Mouse (Mus musculus): Measurements from ENCODE around the gene Foxn3. TPM values are rescaled to one million over a fixed set of nuclear protein-coding genes. Genes with fewer than 3 reads are reported as not detected.

Gene Foxn3
- polyA plus RNA-seq, 1 experiment = 61.0 TPM

- Histone ChIP-seq H3K9ac (ENCODE audit: low read depth, poor library complexity, severe bottlenecking) (no peak overlapping the region), H3K27me3 (ENCODE audit: control insufficient read depth, insufficient read depth, low read length, poor library complexity, severe bottlenecking) (no peaks in the 10 kb centered on the region), H3K36me3 (ENCODE audit: control insufficient read depth, insufficient read depth, low read length, poor library complexity, severe bottlenecking) (no peaks in the 10 kb centered on the region), H3K9me3 (replicated peaks; ENCODE audit: control insufficient read depth, insufficient read depth, low read length, poor library complexity, severe bottlenecking) (no peaks in the 10 kb centered on the region), H3K27ac (ENCODE audit: insufficient read depth, low read length) (no peak overlapping the region), H3K4me1 (ENCODE audit: control insufficient read depth, insufficient read depth, low read length) (peaks cover 7% of the 10 kb centered on the region), H3K4me3 (ENCODE audit: low read depth, low read length) (no peak overlapping the region)
- no peak for TF ChIP-seq EP300 (IDR thresholded peaks at IDR 0.05; ENCODE audit: insufficient read depth, low read depth, low read length)
- no peak for TF ChIP-seq POLR2A (IDR thresholded peaks at IDR 0.05; ENCODE audit: insufficient read depth, low read length)
- TF ChIP-seq CTCF (IDR thresholded peaks at IDR 0.05; ENCODE audit: low read depth, low read length) = no peak
These were observed 206.7 kb downstream of the Foxn3 start for GRCm38 (mm10) chr12:99356660-99357059.

GRCm38 (mm10) chr12:99353692-99354091 is 209.7 kb downstream of the Foxn3 start:
- Histone ChIP-seq H3K27me3 (ENCODE audit: control insufficient read depth, insufficient read depth, low read length, poor library complexity, severe bottlenecking) (no peaks in the 10 kb centered on the region), H3K27ac (ENCODE audit: insufficient read depth, low read length) (no peak overlapping the region), H3K4me1 (ENCODE audit: control insufficient read depth, insufficient read depth, low read length) (peaks cover 8% of the 10 kb centered on the region), H3K36me3 (ENCODE audit: control insufficient read depth, insufficient read depth, low read length, poor library complexity, severe bottlenecking) (no peaks in the 10 kb centered on the region), H3K9me3 (replicated peaks; ENCODE audit: control insufficient read depth, insufficient read depth, low read length, poor library complexity, severe bottlenecking) (no peaks in the 10 kb centered on the region), H3K4me3 (ENCODE audit: low read depth, low read length) (no peak overlapping the region), H3K9ac (ENCODE audit: low read depth, poor library complexity, severe bottlenecking) (no peak overlapping the region)
- TF ChIP-seq CTCF (IDR thresholded peaks at IDR 0.05; ENCODE audit: low read depth, low read length) (no peak), POLR2A (IDR thresholded peaks at IDR 0.05; ENCODE audit: insufficient read depth, low read length) (no peak), EP300 (IDR thresholded peaks at IDR 0.05; ENCODE audit: insufficient read depth, low read depth, low read length) (no peak)

- Histone ChIP-seq H3K36me3 (ENCODE audit: control insufficient read depth, insufficient read depth, low read length, poor library complexity, severe bottlenecking) (no peaks in the 10 kb centered on the region), H3K9ac (ENCODE audit: low read depth, poor library complexity, severe bottlenecking) (no peak overlapping the region), H3K27me3 (ENCODE audit: control insufficient read depth, insufficient read depth, low read length, poor library complexity, severe bottlenecking) (no peaks in the 10 kb centered on the region), H3K9me3 (replicated peaks; ENCODE audit: control insufficient read depth, insufficient read depth, low read length, poor library complexity, severe bottlenecking) (no peaks in the 10 kb centered on the region), H3K27ac (ENCODE audit: insufficient read depth, low read length) (no peak overlapping the region), H3K4me3 (ENCODE audit: low read depth, low read length) (peak overlapping the region; percentile 4; the same call in 1 of the 2 replicates), H3K4me1 (ENCODE audit: control insufficient read depth, insufficient read depth, low read length) (peaks cover 7% of the 10 kb centered on the region)
- TF ChIP-seq POLR2A (IDR thresholded peaks at IDR 0.05; ENCODE audit: insufficient read depth, low read length) = no peak
- TF ChIP-seq EP300 (IDR thresholded peaks at IDR 0.05; ENCODE audit: insufficient read depth, low read depth, low read length) = no peak
- TF ChIP-seq CTCF (IDR thresholded peaks at IDR 0.05; ENCODE audit: low read depth, low read length) = no peak
These were observed 210.8 kb downstream of the Foxn3 start for GRCm38 (mm10) chr12:99352583-99352982.

GRCm38 (mm10) chr12:99352136-99352535 is 211.2 kb downstream of the Foxn3 start:
- TF ChIP-seq EP300 (IDR thresholded peaks at IDR 0.05; ENCODE audit: insufficient read depth, low read depth, low read length) (no peak), POLR2A (IDR thresholded peaks at IDR 0.05; ENCODE audit: insufficient read depth, low read length) (no peak), CTCF (IDR thresholded peaks at IDR 0.05; ENCODE audit: low read depth, low read length) (no peak)
- no peaks in the 10 kb centered on the region for H3K27me3 ChIP-seq (ENCODE audit: control insufficient read depth, insufficient read depth, low read length, poor library complexity, severe bottlenecking)
- no peaks in the 10 kb centered on the region for H3K36me3 ChIP-seq (ENCODE audit: control insufficient read depth, insufficient read depth, low read length, poor library complexity, severe bottlenecking)
- H3K4me1 ChIP-seq (ENCODE audit: control insufficient read depth, insufficient read depth, low read length) = peaks cover 7% of the 10 kb centered on the region
- no peak overlapping the region for H3K4me3 ChIP-seq (ENCODE audit: low read depth, low read length)
- H3K9me3 ChIP-seq (replicated peaks; ENCODE audit: control insufficient read depth, insufficient read depth, low read length, poor library complexity, severe bottlenecking) = no peaks in the 10 kb centered on the region
- no peak overlapping the region for H3K9ac ChIP-seq (ENCODE audit: low read depth, poor library complexity, severe bottlenecking)
- no peak overlapping the region for H3K27ac ChIP-seq (ENCODE audit: insufficient read depth, low read length)

GRCm38 (mm10) chr12:99351731-99352130 is 211.7 kb downstream of the Foxn3 start:
- TF ChIP-seq EP300 (IDR thresholded peaks at IDR 0.05; ENCODE audit: insufficient read depth, low read depth, low read length) (no peak), CTCF (IDR thresholded peaks at IDR 0.05; ENCODE audit: low read depth, low read length) (no peak), POLR2A (IDR thresholded peaks at IDR 0.05; ENCODE audit: insufficient read depth, low read length) (no peak)
- Histone ChIP-seq H3K27ac (ENCODE audit: insufficient read depth, low read length) (no peak overlapping the region), H3K9ac (ENCODE audit: low read depth, poor library complexity, severe bottlenecking) (no peak overlapping the region), H3K4me1 (ENCODE audit: control insufficient read depth, insufficient read depth, low read length) (peaks cover 8% of the 10 kb centered on the region), H3K36me3 (ENCODE audit: control insufficient read depth, insufficient read depth, low read length, poor library complexity, severe bottlenecking) (no peaks in the 10 kb centered on the region), H3K9me3 (replicated peaks; ENCODE audit: control insufficient read depth, insufficient read depth, low read length, poor library complexity, severe bottlenecking) (no peaks in the 10 kb centered on the region), H3K4me3 (ENCODE audit: low read depth, low read length) (no peak overlapping the region), H3K27me3 (ENCODE audit: control insufficient read depth, insufficient read depth, low read length, poor library complexity, severe bottlenecking) (no peaks in the 10 kb centered on the region)

- Histone ChIP-seq H3K9me3 (replicated peaks; ENCODE audit: control insufficient read depth, insufficient read depth, low read length, poor library complexity, severe bottlenecking) (no peaks in the 10 kb centered on the region), H3K4me1 (ENCODE audit: control insufficient read depth, insufficient read depth, low read length) (peaks cover 17% of the 10 kb centered on the region), H3K27me3 (ENCODE audit: control insufficient read depth, insufficient read depth, low read length, poor library complexity, severe bottlenecking) (no peaks in the 10 kb centered on the region), H3K36me3 (ENCODE audit: control insufficient read depth, insufficient read depth, low read length, poor library complexity, severe bottlenecking) (no peaks in the 10 kb centered on the region), H3K4me3 (ENCODE audit: low read depth, low read length) (no peak overlapping the region), H3K9ac (ENCODE audit: low read depth, poor library complexity, severe bottlenecking) (no peak overlapping the region), H3K27ac (ENCODE audit: insufficient read depth, low read length) (no peak overlapping the region)
- 0 out of 2 replicates have a peak, but pooled peaks have one; percentile 44 for TF ChIP-seq EP300 (IDR thresholded peaks at IDR 0.05; ENCODE audit: insufficient read depth, low read depth, low read length)
- TF ChIP-seq POLR2A (IDR thresholded peaks at IDR 0.05; ENCODE audit: insufficient read depth, low read length) = no peak
These were observed 213.8 kb downstream of the Foxn3 start for GRCm38 (mm10) chr12:99349650-99349997.

Measured in ES-Bruce4 (cell line).